Mouse (Mus musculus): ENCODE measurements around the gene Tspan5.

DNA sequence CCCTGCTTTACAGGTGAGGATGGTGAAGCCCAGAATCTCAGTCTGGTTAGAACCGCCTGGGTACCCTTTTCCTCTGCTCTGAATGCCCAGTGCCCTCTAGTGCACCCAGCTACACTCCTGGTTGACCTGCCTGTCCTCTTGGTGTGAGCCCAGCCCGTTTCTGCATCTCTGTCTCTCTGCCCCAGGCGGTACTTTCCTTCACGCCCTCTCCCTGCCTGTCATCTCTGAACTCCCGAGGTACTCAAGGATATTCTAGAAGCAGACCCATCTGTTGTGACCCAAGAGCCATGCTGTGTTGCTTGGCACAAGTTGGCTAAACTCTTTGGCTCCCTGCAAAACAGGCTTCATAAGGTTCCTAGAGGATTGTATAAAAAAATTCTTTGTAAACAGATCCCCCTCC lies 78.3 kb downstream of the Tspan5 start:
- TF ChIP-seq CTCF (IDR thresholded peaks at IDR 0.05; ENCODE audit: borderline replicate concordance, insufficient read depth, low read length) (no peak), POLR2A (IDR thresholded peaks at IDR 0.05; ENCODE audit: low read depth, low read length) (no peak)
